Mouse (Mus musculus) myocyte (in vitro differentiated cells): ENCODE results near the gene Pglyrp2.

Source experiments
- E2F4 ChIP-seq: IDR thresholded peaks from one replicate; pipeline ENCODE4 v1.6.1; 2011; ENCODE audit warnings: mild to moderate bottlenecking, control low read depth, moderate library complexity; ENCODE audit not compliant: insufficient read depth
- MAX ChIP-seq: IDR thresholded peaks from one replicate; pipeline ENCODE4 v1.6.1; 2011; ENCODE audit warnings: low read depth, mild to moderate bottlenecking, control low read depth
- SRF ChIP-seq: IDR thresholded peaks from one replicate; pipeline ENCODE4 v1.6.1; 2011; ENCODE audit warnings: low read depth; ENCODE audit not compliant: control insufficient read depth, insufficient read length
- TCF12 ChIP-seq: IDR thresholded peaks from one replicate; pipeline ENCODE4 v1.6.1; 2011; ENCODE audit warnings: mild to moderate bottlenecking, control low read depth; ENCODE audit not compliant: poor library complexity, insufficient read depth, severe bottlenecking
- USF1 ChIP-seq: IDR thresholded peaks from one replicate; pipeline ENCODE4 v1.6.1; 2011; ENCODE audit warnings: low read depth, mild to moderate bottlenecking, control low read depth, moderate library complexity

DNA sequence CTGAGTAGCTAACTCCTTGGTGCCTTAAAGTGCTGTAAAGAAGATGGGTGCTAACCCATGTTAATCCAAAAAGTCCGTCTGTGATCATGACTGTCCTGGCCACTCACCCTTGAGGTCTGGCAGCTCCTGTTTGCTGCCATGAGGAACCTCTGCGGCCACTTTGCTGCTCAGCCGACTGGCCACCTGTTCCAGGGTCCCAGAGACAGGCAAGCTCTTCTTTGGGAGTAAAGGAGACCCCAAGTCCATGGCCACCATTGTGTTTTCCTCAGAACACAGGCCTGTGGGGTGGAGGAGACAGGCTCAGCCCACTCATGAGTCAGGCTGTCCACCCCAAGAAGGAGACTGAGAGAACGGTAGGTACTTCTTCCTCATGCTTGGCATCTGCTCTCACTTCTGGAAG lies 61.3 kb downstream of the Pglyrp2 start:
- TF ChIP-seq MAX (no peak), E2F4 (no peak), USF1 (no peak), SRF (no peak), TCF12 (no peak)
